Mouse (Mus musculus): ENCODE data around the gene Krt79.

The Krt79 gene

GRCm38 (mm10) chr15:101933024-101933423 lies 7.1 kb downstream of the Krt79 start:
- no peak for DNase-seq (ENCODE audit: low spot score in 2 of 2)

DNA sequence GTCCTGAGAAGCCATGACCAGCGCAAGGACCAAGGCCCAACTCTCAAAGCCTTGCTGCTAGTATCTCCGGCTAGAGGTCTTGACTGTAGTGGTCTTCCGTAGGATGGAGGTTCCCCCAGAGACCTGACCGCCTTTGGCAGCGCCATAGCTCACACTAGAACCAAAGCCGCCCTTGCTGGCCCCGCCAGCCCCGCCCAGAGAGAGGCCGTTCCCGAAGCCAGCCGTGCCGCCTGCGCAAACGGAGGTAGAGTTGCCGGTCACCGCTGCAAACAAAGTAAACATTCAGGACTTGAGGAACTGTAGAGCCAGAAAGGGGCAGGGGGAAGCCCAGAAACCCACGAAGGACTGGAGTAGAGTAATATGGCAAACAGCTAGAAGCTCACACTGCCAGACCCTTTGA lies 10.5 kb downstream of the Krt79 start:
- DNase-seq (ENCODE audit: low spot score in 2 of 2), result no peak

- DNase-seq (ENCODE audit: low spot score in 2 of 2), result no peak
Measured at GRCm38 (mm10) chr15:101929087-101929486, 11.0 kb downstream of the Krt79 start.

- DNase-seq (ENCODE audit: low spot score in 2 of 2), result no peak
Measured at GRCm38 (mm10) chr15:101927340-101928080, 12.6 kb downstream of the Krt79 start.

DNA sequence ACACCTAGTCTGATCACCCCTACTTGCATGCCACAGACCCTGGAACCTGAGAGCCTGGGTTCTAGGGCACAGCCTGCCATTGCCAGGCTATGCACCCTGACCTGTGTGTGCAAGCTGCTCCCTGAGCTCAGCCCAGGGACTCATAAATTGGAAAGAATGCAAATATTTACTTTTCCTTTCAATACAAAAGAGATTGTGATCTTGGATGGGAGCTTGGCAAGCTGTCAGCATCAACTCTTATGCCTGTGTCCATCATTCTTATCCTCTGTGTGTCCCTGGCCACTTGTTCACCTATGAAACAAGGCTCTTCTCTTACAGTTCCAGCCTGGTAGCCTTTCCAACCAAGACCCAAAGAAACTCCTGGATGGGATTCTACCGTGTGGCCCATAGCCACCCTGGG lies 15.1 kb downstream of the Krt79 start:
- DNase-seq (ENCODE audit: low spot score in 2 of 2), result no peak

DNA sequence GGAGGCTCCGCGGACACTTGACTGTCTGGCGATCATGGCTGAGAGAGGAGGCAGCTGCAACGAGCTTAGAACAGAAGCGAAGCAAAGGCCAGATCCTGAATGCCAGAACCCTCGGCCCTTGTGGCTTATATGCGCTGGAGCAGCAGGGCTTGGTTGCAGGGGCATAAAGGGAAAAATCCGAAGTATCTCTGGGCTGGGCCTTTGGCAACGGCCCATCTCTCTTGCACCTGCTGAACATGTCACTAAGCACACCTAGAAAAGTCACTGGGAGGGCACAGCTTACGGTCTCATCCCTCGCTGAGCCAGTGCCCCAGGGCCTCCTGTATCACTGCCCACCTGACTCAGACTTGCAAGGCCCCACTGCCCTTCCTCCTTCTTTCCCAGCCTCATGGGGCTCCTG lies 15.5 kb downstream of the Krt79 start, which contains the start of gene Krt4:
Krt4 (minus strand) TSS at position 101 of the 400 bp plus-strand sequence.
- DNase-seq (ENCODE audit: low spot score in 2 of 2), result no peak

GRCm38 (mm10) chr15:101922296-101922695 lies 17.8 kb downstream of the Krt79 start:
- no peak for DNase-seq (ENCODE audit: low spot score in 2 of 2)

DNA sequence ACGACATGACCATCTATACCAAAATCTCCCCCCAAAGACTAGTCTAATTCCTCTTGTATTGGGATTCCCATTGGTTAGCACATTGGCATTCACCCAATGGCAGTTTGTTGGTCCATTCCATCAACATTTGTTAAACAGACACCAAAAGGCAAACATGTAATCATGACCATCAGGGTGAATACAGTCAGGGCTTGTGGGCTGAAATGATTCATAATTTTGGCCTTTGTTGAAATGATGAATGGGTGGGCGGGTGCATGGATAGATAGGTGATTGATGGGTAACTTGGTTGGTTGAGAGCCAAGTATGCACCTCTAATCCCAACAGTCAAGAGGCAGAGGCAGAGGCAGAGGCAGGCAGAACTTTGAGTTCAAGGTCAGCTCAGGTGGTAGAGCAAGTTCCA lies 24.1 kb downstream of the Krt79 start:
- DNase-seq (ENCODE audit: low spot score in 2 of 2), result no peak

- DNase-seq (ENCODE audit: low spot score in 2 of 2), result no peak
Measured at GRCm38 (mm10) chr15:101904849-101905248, 35.3 kb downstream of the Krt79 start.

- no peak for DNase-seq (ENCODE audit: low spot score in 2 of 2)
Measured at GRCm38 (mm10) chr15:101902171-101903149, 37.7 kb downstream of the Krt79 start.

DNA sequence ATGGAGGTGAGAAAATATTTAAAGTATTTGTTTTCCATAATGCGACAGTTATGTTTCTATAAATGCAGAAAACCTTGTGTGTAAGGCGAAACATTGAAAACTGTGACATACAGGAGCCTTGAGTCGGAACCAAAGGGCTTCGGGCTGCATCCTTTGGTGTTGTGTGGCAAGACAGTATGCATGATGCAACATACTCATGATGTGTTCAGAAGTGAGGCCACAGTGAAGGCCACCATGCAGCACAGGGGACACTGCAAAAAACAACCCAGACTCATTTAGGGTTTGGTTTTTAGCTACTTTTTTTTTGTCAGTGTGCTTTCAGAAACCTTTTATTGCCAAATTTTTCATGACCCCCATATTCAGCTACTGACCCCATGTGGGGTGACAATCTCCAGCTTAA lies 44.9 kb downstream of the Krt79 start:
- no peak for DNase-seq (ENCODE audit: low spot score in 2 of 2)

DNA sequence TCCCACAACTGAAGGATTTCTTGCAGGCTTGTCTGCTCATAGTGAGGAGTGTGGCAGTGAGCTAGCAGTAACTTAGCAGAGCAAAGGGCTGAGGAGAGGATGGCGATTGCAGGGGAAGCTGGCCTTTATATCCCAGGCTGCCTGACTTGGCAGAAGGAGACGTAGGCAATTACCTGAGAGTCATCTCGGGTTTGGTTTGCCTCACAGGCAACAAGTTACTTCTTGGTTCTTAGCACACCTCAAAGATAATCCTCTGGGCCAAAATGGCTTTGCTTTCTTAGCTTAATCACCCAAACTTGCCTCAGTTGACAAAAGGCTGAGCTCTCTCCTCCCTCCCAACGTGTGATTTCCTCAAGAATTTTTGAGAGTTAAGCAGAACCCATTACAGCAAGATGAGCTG lies 47.3 kb downstream of the Krt79 start, which contains the start of gene Krt76:
Krt76 (minus strand) TSS at position 101 of the 400 bp plus-strand sequence.
- DNase-seq (ENCODE audit: low spot score in 2 of 2), result no peak

DNA sequence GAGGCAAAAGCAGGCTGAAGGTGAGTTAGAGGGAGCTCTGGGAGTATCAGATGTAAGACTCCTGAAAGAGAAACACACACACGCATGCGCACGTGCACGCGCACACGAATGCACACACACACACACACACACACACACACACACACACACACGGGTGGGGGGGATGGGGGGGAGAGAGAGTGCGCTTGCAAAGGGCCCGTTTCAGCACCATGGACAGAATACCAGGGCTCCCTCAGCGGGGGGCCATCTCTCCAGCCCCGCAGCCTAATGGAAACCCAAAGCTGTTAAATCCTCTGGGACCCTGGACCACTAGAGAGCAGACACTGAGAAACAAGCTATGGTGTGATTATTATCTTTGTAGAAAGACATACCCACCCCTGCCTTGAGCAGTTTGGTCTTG lies 60.3 kb downstream of the Krt79 start:
- DNase-seq (ENCODE audit: low spot score in 2 of 2), result no peak

Measured in frontal cortex, postnatal 14 days (tissue).